Mouse (Mus musculus) myocyte (in vitro differentiated cells): ENCODE measurements around the gene Cd300ld5. TPM values are rescaled to one million over a fixed set of nuclear protein-coding genes. Genes with fewer than 3 reads are reported as not detected.

Experiments used
- H3K27me3 ChIP-seq: one replicate; pipeline ENCODE4 v1.6.1; 2011; ENCODE audit not compliant: control insufficient read depth, insufficient read depth, insufficient read length
- H3K36me3 ChIP-seq: one replicate; pipeline ENCODE4 v1.6.1; 2011; ENCODE audit not compliant: control insufficient read depth, insufficient read depth
- H3K4me2 ChIP-seq: one replicate; pipeline ENCODE4 v1.6.1; 2011; ENCODE audit warnings: low read depth, control low read depth
- H3K4me3 ChIP-seq: one replicate; pipeline ENCODE4 v1.5.1; 2011; ENCODE audit warnings: mild to moderate bottlenecking, control low read depth, moderate library complexity
- H3K79me2 ChIP-seq: one replicate; pipeline ENCODE4 v1.6.1; 2011; ENCODE audit not compliant: control insufficient read depth, insufficient read depth
- H3ac ChIP-seq: one replicate; pipeline ENCODE4 v1.6.1; 2011; ENCODE audit not compliant: control insufficient read depth, insufficient read length
- MAX ChIP-seq: IDR thresholded peaks from one replicate; pipeline ENCODE4 v1.6.1; 2011; ENCODE audit warnings: low read depth, mild to moderate bottlenecking, control low read depth
- MYOG ChIP-seq, 3 experiments: IDR thresholded peaks; one replicate each; pipeline ENCODE4 v1.6.1; 2011; ENCODE audit warnings: control low read depth in 2 of 3, low read depth in 2 of 3, mild to moderate bottlenecking in 2 of 3; ENCODE audit not compliant: insufficient read length in 2 of 3, control insufficient read depth in 1 of 3, insufficient read depth in 1 of 3
- POLR2A ChIP-seq: IDR thresholded peaks from one replicate; pipeline ENCODE4 v1.6.1; 2011; ENCODE audit warnings: low read depth, mild to moderate bottlenecking, control low read depth, moderate library complexity; ENCODE audit not compliant: insufficient read length
- REST ChIP-seq: IDR thresholded peaks from one replicate; pipeline ENCODE4 v1.6.1; 2011; ENCODE audit warnings: mild to moderate bottlenecking, control low read depth, moderate library complexity; ENCODE audit not compliant: insufficient read depth, insufficient read length
- SRF ChIP-seq: IDR thresholded peaks from one replicate; pipeline ENCODE4 v1.6.1; 2011; ENCODE audit warnings: low read depth; ENCODE audit not compliant: control insufficient read depth, insufficient read length
- TCF3 ChIP-seq: IDR thresholded peaks from one replicate; pipeline ENCODE4 v1.6.1; 2011; ENCODE audit warnings: low read depth, control low read depth; ENCODE audit not compliant: insufficient read length
- USF1 ChIP-seq: IDR thresholded peaks from one replicate; pipeline ENCODE4 v1.6.1; 2011; ENCODE audit warnings: low read depth, mild to moderate bottlenecking, control low read depth, moderate library complexity
- polyA plus RNA-seq: library from polyadenylated mRNA; unstranded; fragments of >200 nt; fragmentation: generic; extraction: Trizol; gene quantifications from one replicate; pipeline ENCODE4 v1.2.1, GENCODE M21; 2012; ENCODE audit warnings: missing spikeins

The Cd300ld5 gene
- polyA plus RNA-seq, 1 experiment, result 0.16 TPM

DNA sequence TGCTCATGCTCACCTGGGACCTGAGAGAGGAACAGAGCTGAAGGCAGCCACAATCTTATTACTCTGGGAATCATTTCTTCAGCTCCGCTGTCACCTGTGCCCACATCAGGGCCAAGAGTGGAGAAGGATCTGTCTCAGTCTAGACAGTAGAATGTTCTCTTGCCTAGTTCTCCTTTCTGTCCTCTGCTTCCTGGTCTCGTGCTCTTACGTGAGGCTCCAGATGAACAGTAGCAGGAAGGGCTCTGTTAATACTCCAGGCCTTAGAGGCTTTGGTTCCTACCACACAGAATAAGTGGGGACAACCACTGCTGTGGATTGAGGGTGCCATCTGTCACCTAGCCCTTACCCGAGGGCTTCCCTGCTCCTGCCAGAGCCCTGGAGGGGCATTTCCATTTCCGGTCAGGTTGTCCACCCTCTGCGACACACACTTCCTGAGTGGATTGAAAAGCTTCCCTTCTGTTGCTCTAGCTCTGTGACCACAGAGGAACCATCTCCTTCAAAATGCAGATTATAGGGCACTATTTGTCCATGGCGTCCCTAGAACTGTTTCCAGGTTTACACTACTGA is 36.0 kb downstream of the Cd300ld5 start, which contains the start of gene Cd300c2:
Gene Cd300c2 (minus strand): TSS at position 407 of the 567 bp plus-strand sequence.
- Histone ChIP-seq H3K79me2 (no peaks in the 10 kb centered on the region), H3K27me3 (no peaks in the 10 kb centered on the region), H3K36me3 (no peaks in the 10 kb centered on the region), H3K4me2 (no peak within 1 kb of the TSS), H3ac (no peak within 1 kb of the TSS), H3K4me3 (no peak within 1 kb of the TSS)
- no peak for TF ChIP-seq USF1
- no peak for TF ChIP-seq SRF
- TF ChIP-seq MAX, result no peak
- no peak for TF ChIP-seq REST
- no peak for TF ChIP-seq TCF3
- TF ChIP-seq MYOG (IDR thresholded peaks at IDR 0.05; ENCODE audit: control insufficient read depth in 1 of 3, insufficient read depth in 1 of 3, insufficient read length in 2 of 3, low read depth in 2 of 3), result no peak

DNA sequence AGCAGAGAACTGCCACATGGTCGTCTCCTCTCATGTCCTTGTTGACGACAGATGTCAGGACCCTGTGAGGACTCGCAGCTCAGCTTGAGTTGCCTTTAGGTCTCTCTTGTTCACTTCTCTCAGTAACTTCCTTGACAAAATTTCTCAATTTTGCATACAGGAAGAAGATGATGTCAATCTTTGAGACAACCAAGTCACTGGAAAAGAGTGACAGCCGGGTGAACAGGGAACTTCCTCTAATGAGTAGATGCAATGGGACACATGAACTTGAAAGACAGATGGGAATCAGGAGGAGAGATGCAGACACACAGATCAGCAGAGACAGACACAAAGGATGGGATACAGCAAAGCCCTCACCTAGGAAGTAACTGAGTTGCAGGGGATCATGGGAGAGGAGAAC is 47.8 kb downstream of the Cd300ld5 start, which contains the start of gene Cd300ld:
Gene Cd300ld (minus strand): TSS at position 130 of the 400 bp plus-strand sequence.
- Histone ChIP-seq H3K4me2 (no peak within 1 kb of the TSS), H3K36me3 (no peaks in the 10 kb centered on the region), H3K4me3 (no peak within 1 kb of the TSS), H3K79me2 (no peaks in the 10 kb centered on the region), H3K27me3 (peaks cover 5% of the 10 kb centered on the region), H3ac (no peak within 1 kb of the TSS)
- TF ChIP-seq USF1, result no peak

DNA sequence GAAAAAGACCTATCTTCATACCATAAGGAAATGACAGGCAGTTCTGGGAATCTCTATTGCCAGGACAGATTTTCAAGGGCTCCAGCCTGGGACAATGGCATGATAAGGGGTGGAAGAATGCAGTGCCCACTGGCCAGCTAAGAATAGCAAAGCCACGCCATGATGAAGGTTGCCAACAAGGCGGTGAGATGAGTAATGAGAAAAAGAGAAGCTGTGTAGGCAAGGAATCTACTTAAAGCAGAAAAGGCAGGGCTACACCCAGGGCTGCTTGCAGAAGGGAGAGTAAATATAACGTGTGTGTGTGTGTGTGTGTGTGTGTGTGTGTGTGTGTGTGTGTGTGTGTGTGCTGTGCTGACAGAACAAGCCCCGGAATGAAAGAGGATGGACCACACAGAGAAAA is 55.7 kb downstream of the Cd300ld5 start:
- no peak overlapping the region for H3ac ChIP-seq
- H3K36me3 ChIP-seq, result no peaks in the 10 kb centered on the region
- no peak for TF ChIP-seq SRF
- no peak for TF ChIP-seq REST
- no peak for TF ChIP-seq POLR2A
- no peaks in the 10 kb centered on the region for H3K79me2 ChIP-seq
- no peak overlapping the region for H3K4me3 ChIP-seq
- no peak overlapping the region for H3K4me2 ChIP-seq
- H3K27me3 ChIP-seq, result no peaks in the 10 kb centered on the region

Other genes with a start within 250 kb of the Cd300ld5 start
- gene Btbd17, start 241.8 kb downstream of the Cd300ld5 start, polyA plus RNA-seq, result 34.0 TPM
- 0.07 TPM for gene Gpr142, start 238.8 kb downstream of the Cd300ld5 start, polyA plus RNA-seq
- gene Gprc5c, start 186.6 kb downstream of the Cd300ld5 start, polyA plus RNA-seq, result 172 TPM
- gene Cd300a, start 147.7 kb downstream of the Cd300ld5 start, polyA plus RNA-seq, result 0.40 TPM
- 0.11 TPM for gene Cd300lb, start 103.4 kb downstream of the Cd300ld5 start, polyA plus RNA-seq
- not detected for gene Cd300c, start 68.6 kb downstream of the Cd300ld5 start, polyA plus RNA-seq
- not detected for gene Cd300ld, start 47.8 kb downstream of the Cd300ld5 start, polyA plus RNA-seq
- gene Cd300c2, start 35.9 kb downstream of the Cd300ld5 start, polyA plus RNA-seq, result not detected
- gene Cd300ld2, start 21.6 kb downstream of the Cd300ld5 start, polyA plus RNA-seq, result not detected
- not detected for gene Cd300ld4, start 10.8 kb downstream of the Cd300ld5 start, polyA plus RNA-seq
- gene Cd300ld3, start 10.6 kb upstream of the Cd300ld5 start, polyA plus RNA-seq, result not detected
- not detected for gene Cd300e, start 24.4 kb upstream of the Cd300ld5 start, polyA plus RNA-seq
- 0.02 TPM for gene Rab37, start 53.7 kb upstream of the Cd300ld5 start, polyA plus RNA-seq
- not detected for gene Cd300lf, start 96.2 kb upstream of the Cd300ld5 start, polyA plus RNA-seq
- gene Slc9a3r1, start 125.6 kb upstream of the Cd300ld5 start, polyA plus RNA-seq, result 16.1 TPM
- gene Tmem104, start 149.7 kb upstream of the Cd300ld5 start, polyA plus RNA-seq, result 15.5 TPM
- gene Nat9, start 150.1 kb upstream of the Cd300ld5 start, polyA plus RNA-seq, result 22.6 TPM
- not detected for gene Grin2c, start 229.5 kb upstream of the Cd300ld5 start, polyA plus RNA-seq
- gene Fdxr, start 239.3 kb upstream of the Cd300ld5 start, polyA plus RNA-seq, result 13.9 TPM